10 mouse cellular contexts compared by ENCODE assay signal in genomic region chr13:48131681-48132080, GRCm38 (mm10).
DNase-seq lines count a peak whose midpoint lies in the region; ATAC-seq lines count a peak whose summit lies in the region.
"Had no signal": no experiment of that assay in that cellular context is flagged by ENCODE, and none has a peak within 500 bp of the region (broad histone marks: within the 10 kb centered on the region; RNA-seq: fewer than 3 reads in every experiment).

No protein-coding gene starts in this region.

- no peaks in the 10 kb centered on the region for H3K36me3 ChIP-seq in embryonic facial prominence, embryonic 15.5 days
- no peaks in the 10 kb centered on the region for H3K36me3 ChIP-seq in midbrain, embryonic 14.5 days (ENCODE audit: control insufficient read depth, insufficient read depth, low read length)
- no peaks in the 10 kb centered on the region for H3K36me3 ChIP-seq in heart, embryonic 12.5 days

- H3K4me1 ChIP-seq in embryonic facial prominence, embryonic 15.5 days, result peaks cover 22% of the 10 kb centered on the region
- H3K4me1 ChIP-seq in midbrain, embryonic 14.5 days (ENCODE audit: control insufficient read depth, insufficient read depth, low read length), result peaks cover 37% of the 10 kb centered on the region
- peaks cover 8% of the 10 kb centered on the region for H3K4me1 ChIP-seq in heart, embryonic 12.5 days (replicated peaks)

- WGBS in embryonic facial prominence, embryonic 15.5 days, result 24% methylated on average over 5 of the region's 5 CpGs
- WGBS in midbrain, embryonic 14.5 days, result 4% methylated on average over 5 of the region's 5 CpGs
- WGBS in heart, embryonic 12.5 days, result 27% methylated on average over 5 of the region's 5 CpGs

- H3K4me3 ChIP-seq in embryonic facial prominence, embryonic 15.5 days (replicated peaks), result no peak overlapping the region
- H3K4me3 ChIP-seq in midbrain, embryonic 14.5 days (replicated peaks; ENCODE audit: low read depth, low read length), result no peak overlapping the region
- no peak overlapping the region for H3K4me3 ChIP-seq in heart, embryonic 12.5 days

- no peak overlapping the region for H3K9ac ChIP-seq in embryonic facial prominence, embryonic 15.5 days
- H3K9ac ChIP-seq in midbrain, embryonic 14.5 days (replicated peaks; ENCODE audit: low read length), result no peak overlapping the region
- no peak overlapping the region for H3K9ac ChIP-seq in heart, embryonic 12.5 days
- H3K9ac ChIP-seq: lung, embryonic 14.5 days had no signal

- H3K9me3 ChIP-seq in embryonic facial prominence, embryonic 15.5 days (replicated peaks), result no peaks in the 10 kb centered on the region
- H3K9me3 ChIP-seq in midbrain, embryonic 14.5 days (ENCODE audit: control insufficient read depth, low read length), result no peaks in the 10 kb centered on the region
- no peaks in the 10 kb centered on the region for H3K9me3 ChIP-seq in heart, embryonic 12.5 days (replicated peaks)

- H3K27me3 ChIP-seq in embryonic facial prominence, embryonic 15.5 days, result no peaks in the 10 kb centered on the region
- H3K27me3 ChIP-seq in midbrain, embryonic 14.5 days (ENCODE audit: control insufficient read depth, insufficient read depth, low read length), result no peaks in the 10 kb centered on the region
- H3K27me3 ChIP-seq in heart, embryonic 12.5 days (replicated peaks), result no peaks in the 10 kb centered on the region

- peak overlapping the region; percentile 65; the same call in 1 of the 2 replicates for H3K27ac ChIP-seq in embryonic facial prominence, embryonic 15.5 days (replicated peaks)
- peak overlapping the region; percentile 64 for H3K27ac ChIP-seq in midbrain, embryonic 14.5 days (replicated peaks; ENCODE audit: low read depth, low read length)
- no peak overlapping the region for H3K27ac ChIP-seq in heart, embryonic 12.5 days (ENCODE audit: poor library complexity, severe bottlenecking)

- peak; percentile 10 for DNase-seq in embryo, embryonic 10.5 days (ENCODE audit: low spot score)
- DNase-seq in embryo, embryonic 9.5 days (ENCODE audit: extremely low spot score), result no peak
- peak; percentile 25 to 42 for DNase-seq in kidney, adult 8-10 months
- DNase-seq in midbrain, embryonic 14.5 days, result peak; percentile 33
- no peak for DNase-seq in gastrocnemius, postnatal 25 days
- DNase-seq: heart, postnatal 36 days; lung, embryonic 14.5 days had no signal

- H3K4me2 ChIP-seq in embryonic facial prominence, embryonic 15.5 days (replicated peaks), result no peak overlapping the region
- no peak overlapping the region for H3K4me2 ChIP-seq in midbrain, embryonic 14.5 days (ENCODE audit: low read length)
- H3K4me2 ChIP-seq in heart, embryonic 12.5 days, result no peak overlapping the region

- no peak for ATAC-seq in embryonic facial prominence, embryonic 15.5 days (ENCODE audit: insufficient number of reproducible peaks, low FRiP score, low TSS enrichment, low read depth)
- no peak for ATAC-seq in midbrain, embryonic 14.5 days (ENCODE audit: low FRiP score, low TSS enrichment)
- ATAC-seq in megakaryocyte progenitor cell, adult 5-6 weeks (replicated peaks; ENCODE audit: poor library complexity), result no peak
- no peak for ATAC-seq in heart, embryonic 12.5 days (ENCODE audit: insufficient number of reproducible peaks, low FRiP score)

Comparison
In these comparisons a context has a peak if more than half of its experiments do, and no peak if none do; other contexts are left out.
1. DNase-seq: peak in embryo, embryonic 10.5 days (single experiment), kidney, adult 8-10 months (2 of 2) and midbrain, embryonic 14.5 days (single experiment); none in embryo, embryonic 9.5 days (single experiment) and gastrocnemius, postnatal 25 days (single experiment).